Mouse (Mus musculus) frontal cortex, adult (tissue): ENCODE data around the gene Rpa2.
"Not testable (repeated sequence)": the region's sequence is repeated elsewhere in the genome, so short reads cannot be mapped to it uniquely, and the experiment has no call there.

Source experiments
- ATAC-seq: cut with Nextera tagmentation; 2 replicates; pipeline ENCODE4 v1.9.2; 2017; ENCODE audit warnings: mild to moderate bottlenecking, moderate library complexity, mixed read lengths; ENCODE audit not compliant: low TSS enrichment

Rpa2 gene

GRCm38 (mm10) chr4:132767914-132768876 is at the start of gene Rpa2:
Gene Rpa2, plus strand, starts transcription at chr4:132768332.
- ATAC-seq = peak; percentile 99

DNA sequence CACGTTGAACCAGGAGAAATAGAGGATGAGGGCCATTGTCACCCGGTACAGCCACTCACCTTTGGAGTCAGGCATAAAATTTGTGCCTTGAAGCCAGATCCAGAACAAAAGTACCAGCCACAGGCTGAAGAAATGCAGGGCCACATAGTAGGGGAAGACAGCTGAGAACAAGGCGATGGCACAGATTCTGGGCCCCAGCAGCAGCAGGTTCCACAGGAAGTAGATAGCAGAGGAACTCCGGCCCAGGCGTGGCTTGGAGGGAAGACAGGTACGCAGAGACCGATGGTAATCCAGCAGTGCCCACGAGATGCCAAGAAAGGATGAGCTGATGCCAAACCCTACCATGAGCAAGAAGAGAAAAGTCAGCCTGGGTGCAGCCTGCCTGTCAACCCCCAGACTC is 39.9 kb upstream of the Rpa2 start:
- no peak for ATAC-seq

- ATAC-seq = no peak
These were observed 36.5 kb upstream of the Rpa2 start for GRCm38 (mm10) chr4:132731616-132732015.

- peak; percentile 70; the same call in 1 of the 2 replicates for ATAC-seq
These were observed 35.9 kb upstream of the Rpa2 start, which contains the start of gene Xkr8 for GRCm38 (mm10) chr4:132732148-132732684. Gene Xkr8, minus strand, starts transcription at chr4:132732546.

DNA sequence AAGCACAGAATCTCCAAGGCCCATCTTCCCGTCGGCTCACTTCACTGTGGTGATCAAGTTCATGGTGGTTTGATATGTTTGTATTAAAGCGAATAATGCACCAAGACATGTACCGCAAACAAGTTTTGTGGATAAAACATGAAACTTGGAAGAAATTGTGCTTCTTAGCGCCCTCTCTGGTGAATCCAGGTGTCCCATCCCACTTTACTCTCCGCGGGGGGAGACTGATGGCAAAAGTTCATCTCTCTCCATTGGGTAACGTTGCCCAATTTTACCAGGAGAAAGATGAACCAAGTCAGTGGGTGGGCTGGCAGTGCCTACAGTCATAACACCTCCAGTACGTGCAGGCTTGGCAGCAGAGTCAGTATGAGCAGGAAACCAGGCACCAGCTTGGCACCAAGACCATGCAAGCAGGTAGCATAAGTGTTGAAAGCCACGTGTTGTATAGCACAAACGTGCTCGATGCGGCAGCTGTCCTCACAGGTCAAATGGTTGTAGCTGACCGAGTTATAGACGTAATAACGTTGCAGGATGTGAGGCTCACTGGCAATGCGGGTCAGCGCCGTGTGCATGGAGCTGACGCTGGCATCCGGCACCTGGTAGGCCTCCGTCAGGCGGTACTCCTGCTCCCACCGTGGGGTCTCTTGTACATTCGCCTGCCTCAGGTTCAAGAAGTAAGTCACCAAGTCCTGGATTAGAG is 34.9 kb upstream of the Rpa2 start:
- no peak for ATAC-seq

DNA sequence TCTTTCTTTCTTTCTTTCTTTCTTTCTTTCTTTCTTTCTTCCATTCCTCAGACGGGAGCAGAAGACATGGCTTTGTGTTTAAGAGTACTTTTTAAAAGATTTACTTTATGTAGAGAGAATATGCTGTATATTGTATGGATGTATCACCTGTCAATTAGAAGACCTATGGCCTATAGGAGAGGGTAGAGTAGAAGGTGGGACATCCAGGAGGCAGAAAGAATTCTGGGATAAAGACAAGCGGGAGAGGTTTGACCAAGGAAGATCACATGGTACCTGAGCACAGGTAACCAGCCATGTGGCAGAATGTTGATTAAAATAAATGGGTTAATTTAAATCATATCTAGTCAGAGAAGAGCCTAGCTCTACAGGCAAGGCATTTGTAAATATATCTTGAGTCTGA is 33.4 kb upstream of the Rpa2 start:
- ATAC-seq = no peak

DNA sequence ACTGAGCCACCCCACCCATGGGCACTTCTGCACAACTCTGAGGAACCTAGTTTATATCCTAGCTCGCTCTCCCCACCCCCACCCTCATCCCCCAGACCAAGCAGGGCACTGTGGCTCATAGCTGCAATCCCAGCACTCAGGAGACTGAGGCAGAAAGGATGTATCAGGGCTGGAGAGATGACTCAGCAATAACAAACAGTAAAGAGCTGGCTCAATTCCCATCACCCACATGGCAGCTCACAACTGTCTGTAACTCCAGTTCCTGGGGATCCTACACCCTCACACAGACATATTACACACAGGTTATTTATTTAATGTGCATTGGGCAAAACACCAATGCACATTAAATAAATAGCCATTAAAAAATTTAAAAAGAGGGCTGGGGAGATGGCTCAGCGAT is 32.7 kb upstream of the Rpa2 start:
- no peak for ATAC-seq

GRCm38 (mm10) chr4:132735894-132736293 is 32.2 kb upstream of the Rpa2 start:
- no peak for ATAC-seq

DNA sequence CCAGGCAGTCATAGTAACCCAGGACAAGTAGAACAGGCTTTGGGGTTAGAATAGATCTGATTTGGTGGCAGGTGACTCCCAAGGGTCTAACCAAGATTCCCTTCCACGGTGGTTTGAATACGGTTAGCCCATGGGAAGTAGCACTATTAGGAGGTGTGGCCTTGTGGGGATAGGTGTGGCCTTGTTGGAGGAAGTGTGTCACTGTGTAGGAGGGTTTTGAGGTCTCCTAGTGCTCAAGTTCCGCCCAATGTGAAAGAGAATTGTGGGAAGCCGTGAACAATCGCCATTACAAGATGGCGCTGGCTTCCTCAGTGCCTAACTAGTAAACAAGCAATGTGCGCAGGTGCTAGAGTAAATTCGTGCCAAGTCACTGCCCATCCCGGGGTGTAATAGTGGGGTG is 31.0 kb upstream of the Rpa2 start:
- not testable (repeated sequence) for ATAC-seq

- no peak for ATAC-seq
These were observed 26.6 kb upstream of the Rpa2 start for GRCm38 (mm10) chr4:132741491-132741890.

DNA sequence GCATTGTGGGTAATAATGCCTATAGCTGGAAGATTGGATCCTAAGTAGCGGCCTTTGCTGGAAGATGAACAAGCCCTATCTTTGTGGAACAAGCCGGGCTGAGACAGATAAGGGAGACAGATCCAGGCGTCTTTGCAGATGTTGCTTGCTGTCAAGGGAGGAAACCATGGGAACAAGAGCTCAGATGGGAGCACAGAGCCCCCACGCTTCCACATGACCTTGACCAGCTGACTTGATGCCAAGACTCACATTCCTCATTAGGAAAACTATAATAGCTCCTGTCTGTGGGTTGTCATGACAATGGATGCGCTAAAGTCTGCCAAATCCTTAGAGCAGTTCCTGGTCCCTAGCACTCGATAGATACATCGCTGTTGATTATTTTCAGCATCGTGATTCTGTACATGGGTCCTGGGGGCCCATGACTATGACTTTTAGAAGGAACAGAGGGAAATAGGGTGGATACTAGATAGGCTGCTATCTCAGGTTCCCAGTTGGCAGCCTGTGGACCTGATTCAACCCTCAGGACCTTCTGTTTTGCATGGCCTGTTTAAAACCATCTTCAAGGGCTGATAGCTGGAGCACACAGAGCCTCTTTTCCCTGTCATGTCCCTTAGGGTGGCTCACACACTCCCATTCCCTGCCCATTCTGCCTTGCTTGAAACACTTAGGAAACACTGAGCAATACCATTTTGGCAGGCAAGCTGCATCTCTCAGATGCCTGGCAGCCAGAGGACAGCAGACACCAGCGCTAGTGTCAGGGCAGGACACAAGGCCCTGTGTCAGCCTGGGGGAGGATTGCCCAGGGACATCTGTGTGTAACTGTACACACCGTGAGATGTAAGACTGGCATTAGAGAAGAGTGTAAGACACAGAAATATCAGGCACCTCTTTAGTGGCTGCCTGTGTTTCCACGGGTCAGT is 23.9 kb upstream of the Rpa2 start:
- peak; percentile 34; the same call in 1 of the 2 replicates for ATAC-seq

- no peak for ATAC-seq
These were observed 21.1 kb upstream of the Rpa2 start for GRCm38 (mm10) chr4:132746911-132747517.

DNA sequence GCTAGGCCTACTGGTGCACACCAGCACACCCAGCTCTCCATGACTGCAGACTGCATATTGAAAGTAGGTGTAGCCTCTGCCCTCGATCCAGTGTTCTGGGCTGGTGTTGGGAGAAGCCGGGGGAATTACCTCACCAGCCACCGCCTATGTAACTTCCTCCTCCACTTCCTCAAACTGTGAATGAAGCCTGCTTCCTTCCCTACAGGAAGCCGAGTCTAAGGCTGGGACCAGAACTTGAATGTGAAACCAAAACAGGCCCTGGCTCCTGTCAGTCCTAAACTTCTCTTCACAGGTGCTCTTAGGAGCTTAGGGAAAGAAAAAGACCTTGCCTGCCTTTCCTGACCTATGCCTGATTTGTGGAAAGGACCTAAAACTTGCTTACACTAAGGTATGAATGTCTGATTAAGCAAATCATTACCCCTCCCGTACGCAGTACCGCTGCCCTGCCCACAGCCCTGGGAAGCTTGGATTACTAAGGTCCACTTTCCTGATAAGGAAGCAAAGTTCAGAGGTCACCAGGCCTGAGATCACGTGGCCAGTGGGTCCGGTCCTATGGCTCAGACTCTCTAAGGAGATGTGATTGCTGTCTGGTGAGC is 20.4 kb upstream of the Rpa2 start:
- ATAC-seq = no peak

GRCm38 (mm10) chr4:132748778-132749177 is 19.4 kb upstream of the Rpa2 start:
- ATAC-seq = no peak

GRCm38 (mm10) chr4:132749258-132749982 is 18.7 kb upstream of the Rpa2 start:
- ATAC-seq = no peak

GRCm38 (mm10) chr4:132752992-132753391 is 15.1 kb upstream of the Rpa2 start:
- no peak for ATAC-seq

DNA sequence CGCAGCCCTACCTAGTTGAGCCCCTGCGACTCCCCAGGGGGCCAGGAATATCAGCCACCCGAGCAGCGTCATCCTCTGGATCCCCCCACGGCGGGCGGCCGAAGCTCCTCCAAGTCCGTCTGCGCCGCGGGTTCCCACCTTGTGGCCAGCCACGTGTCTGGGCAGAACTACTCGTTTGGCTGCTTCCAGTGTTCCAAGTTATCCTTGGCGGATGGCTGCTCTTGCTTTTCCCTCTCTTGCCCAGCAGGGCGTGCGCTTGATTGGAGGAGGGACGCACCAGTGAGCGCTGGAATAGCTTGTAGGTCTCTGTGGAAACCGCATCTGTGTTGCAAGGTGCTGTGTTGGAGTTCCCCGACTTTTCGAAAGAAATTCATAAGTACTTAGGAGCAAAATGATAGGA is 11.2 kb upstream of the Rpa2 start, which contains the start of gene Smpdl3b:
Smpdl3b (minus strand) TSS at position 279 of the 400 bp plus-strand sequence.
- ATAC-seq = peak; percentile 99

GRCm38 (mm10) chr4:132757633-132758351 is 10.3 kb upstream of the Rpa2 start:
- peak; percentile 45; the same call in 1 of the 2 replicates for ATAC-seq

GRCm38 (mm10) chr4:132760296-132760695 is 7.8 kb upstream of the Rpa2 start:
- no peak for ATAC-seq
